Mouse (Mus musculus): Measurements from ENCODE around the gene Trpm6.

- TF ChIP-seq CTCF (IDR thresholded peaks at IDR 0.05; ENCODE audit: low read depth, low read length) = no peak
- TF ChIP-seq TAL1 (conservative IDR thresholded peaks at IDR 0.05; ENCODE audit: low read depth, low read length) = no peak
- TF ChIP-seq GATA1 (IDR thresholded peaks at IDR 0.05; ENCODE audit: borderline replicate concordance, low read length) = no peak
- no peak for TF ChIP-seq POLR2AphosphoS5 (IDR thresholded peaks at IDR 0.05; ENCODE audit: insufficient replicate concordance, low read depth, low read length)
Observed at GRCm38 (mm10) chr19:18811264-18811663, 61.5 kb downstream of the Trpm6 start.
